Mouse (Mus musculus) lung, adult 2 months (tissue): ENCODE measurements around the gene Astn2. TPM values are rescaled to one million over a fixed set of nuclear protein-coding genes. Genes with fewer than 3 reads are reported as not detected.

Source experiments
- DNase-seq: peaks from one replicate; pipeline ENCODE4 v3.0.0; 2022
- H3K4me1 ChIP-seq: fragments of 200-500 bp; 2 replicates; pipeline ENCODE4 v1.6.1; 2011; ENCODE audit warnings: low read length; ENCODE audit not compliant: control insufficient read depth, insufficient read depth
- H3K4me3 ChIP-seq: fragments of 200-500 bp; replicated peaks from 2 replicates; pipeline ENCODE3; 2011; ENCODE audit warnings: low read depth, mild to moderate bottlenecking, control low read depth, low read length; ENCODE audit errors: extremely low read depth
- CTCF ChIP-seq: fragments of 200-500 bp; IDR thresholded peaks from 2 replicates; pipeline ENCODE4 v1.5.1; 2011; ENCODE audit warnings: mild to moderate bottlenecking, low read length, control low read depth; ENCODE audit not compliant: insufficient read depth
- POLR2A ChIP-seq: fragments of 200-500 bp; IDR thresholded peaks from 2 replicates; pipeline ENCODE4 v1.6.1; 2011; ENCODE audit warnings: low read depth, mild to moderate bottlenecking, control low read depth, low read length, borderline replicate concordance; ENCODE audit errors: extremely low read depth
- WGBS: fragments of 180-500 bp; shearing (Covaris S2); methylation state at CpG from one replicate; pipeline ENCODE4 v1.1.7; 2018; 5-methylcytosine and 5-hydroxymethylcytosine counted together
- polyA plus RNA-seq: library from polyadenylated mRNA; depleted of rRNA; stranded (reverse); fragments of >200 nt; gene quantifications from 2 replicates; pipeline ENCODE4 v1.2.3, GENCODE M21; 2012

The Astn2 gene
- polyA plus RNA-seq, 1 experiment, result 10.7 TPM

GRCm38 (mm10) chr4:66175887-66176533 is 228.4 kb downstream of the Astn2 start:
- TF ChIP-seq CTCF, result no peak
- no peak for TF ChIP-seq POLR2A
- DNase-seq, result no peak
- no peak overlapping the region for H3K4me3 ChIP-seq
- no peaks in the 10 kb centered on the region for H3K4me1 ChIP-seq
- 48% methylated on average over 14 of the region's 14 CpGs for WGBS

- Histone ChIP-seq H3K4me1 (no peaks in the 10 kb centered on the region), H3K4me3 (no peak overlapping the region)
- 59% methylated on average over 5 of the region's 5 CpGs for WGBS
- no peak for DNase-seq
- TF ChIP-seq POLR2A, result no peak
- TF ChIP-seq CTCF, result no peak
Observed at GRCm38 (mm10) chr4:66171583-66171982, 232.8 kb downstream of the Astn2 start.

GRCm38 (mm10) chr4:66170787-66171186 is 233.6 kb downstream of the Astn2 start:
- H3K4me3 ChIP-seq, result no peak overlapping the region
- DNase-seq, result no peak
- TF ChIP-seq CTCF (no peak), POLR2A (no peak)
- no peaks in the 10 kb centered on the region for H3K4me1 ChIP-seq
- WGBS, result 70% methylated on average over 3 of the region's 3 CpGs

GRCm38 (mm10) chr4:66169485-66169884 is 234.9 kb downstream of the Astn2 start:
- no peak for DNase-seq
- Histone ChIP-seq H3K4me1 (no peaks in the 10 kb centered on the region), H3K4me3 (no peak overlapping the region)
- 42% methylated on average over 2 of the region's 2 CpGs for WGBS
- TF ChIP-seq POLR2A (no peak), CTCF (no peak)

- H3K4me1 ChIP-seq, result no peaks in the 10 kb centered on the region
- H3K4me3 ChIP-seq, result no peak overlapping the region
- no peak for DNase-seq
- no peak for TF ChIP-seq CTCF
- no peak for TF ChIP-seq POLR2A
- 65% methylated on average over 3 of the region's 3 CpGs for WGBS
Observed at GRCm38 (mm10) chr4:66158714-66159113, 245.7 kb downstream of the Astn2 start.

GRCm38 (mm10) chr4:66157439-66158113 is 246.8 kb downstream of the Astn2 start:
- DNase-seq, result no peak
- Histone ChIP-seq H3K4me3 (no peak overlapping the region), H3K4me1 (no peaks in the 10 kb centered on the region)
- 33% methylated on average over 3 of the region's 3 CpGs for WGBS
- TF ChIP-seq CTCF (no peak), POLR2A (no peak)

GRCm38 (mm10) chr4:66146546-66146945 is 257.9 kb downstream of the Astn2 start:
- TF ChIP-seq CTCF, result no peak
- no peak for TF ChIP-seq POLR2A
- no peak for DNase-seq
- Histone ChIP-seq H3K4me1 (no peaks in the 10 kb centered on the region), H3K4me3 (no peak overlapping the region)
- WGBS, result 83% methylated on average over 5 of the region's 5 CpGs

GRCm38 (mm10) chr4:66126181-66126580 is 278.2 kb downstream of the Astn2 start:
- 68% methylated on average over 3 of the region's 3 CpGs for WGBS
- TF ChIP-seq CTCF (no peak), POLR2A (no peak)
- Histone ChIP-seq H3K4me1 (no peaks in the 10 kb centered on the region), H3K4me3 (no peak overlapping the region)
- DNase-seq, result no peak

GRCm38 (mm10) chr4:66122766-66123358 is 281.5 kb downstream of the Astn2 start:
- 86% methylated on average over 7 of the region's 7 CpGs for WGBS
- Histone ChIP-seq H3K4me3 (no peak overlapping the region), H3K4me1 (no peaks in the 10 kb centered on the region)
- no peak for DNase-seq
- TF ChIP-seq CTCF, result no peak
- TF ChIP-seq POLR2A, result no peak
